Mouse (Mus musculus): Measurements from ENCODE around the gene Tlcd1. TPM values are rescaled to one million over a fixed set of nuclear protein-coding genes. Genes with fewer than 3 reads are reported as not detected.

Gene Tlcd1
- polyA plus RNA-seq, 1 experiment from 2014 or later = 11.9 TPM

GRCm38 (mm10) chr11:78188331-78189233 lies 12.1 kb downstream of the Tlcd1 start, which contains the start of gene Rab34:
Gene Rab34, plus strand, starts transcription at chr11:78188430.
- Histone ChIP-seq H3K4me2 (peak within 1 kb of the TSS; percentile 63), H3K27ac (peak within 1 kb of the TSS; percentile 100), H3K36me3 (peaks cover 33% of the 10 kb centered on the region), H3K4me1 (replicated peaks) (peaks cover 14% of the 10 kb centered on the region), H3K27me3 (no peaks in the 10 kb centered on the region), H3K4me3 (replicated peaks) (peak within 1 kb of the TSS; percentile 83), H3K9ac (replicated peaks) (peak within 1 kb of the TSS; percentile 96), H3K9me3 (no peaks in the 10 kb centered on the region)
- ATAC-seq (ENCODE audit: insufficient number of reproducible peaks, insufficient read depth, low FRiP score, low TSS enrichment, low read depth) = peak; percentile 90
- WGBS = under 1% methylated on average over 79 of the region's 80 CpGs

- Histone ChIP-seq H3K4me1 (replicated peaks) (peaks cover 14% of the 10 kb centered on the region), H3K27me3 (no peaks in the 10 kb centered on the region), H3K9ac (replicated peaks) (peak overlapping the region; percentile 96), H3K4me2 (peak overlapping the region; percentile 63), H3K9me3 (no peaks in the 10 kb centered on the region), H3K27ac (peak overlapping the region; percentile 100), H3K36me3 (peaks cover 37% of the 10 kb centered on the region), H3K4me3 (replicated peaks) (peak overlapping the region; percentile 83)
- WGBS = under 1% methylated on average over 42 of the region's 42 CpGs
- peak; percentile 56 for ATAC-seq (ENCODE audit: insufficient number of reproducible peaks, insufficient read depth, low FRiP score, low TSS enrichment, low read depth)
Observed at GRCm38 (mm10) chr11:78189234-78190040, 12.9 kb downstream of the Tlcd1 start.

GRCm38 (mm10) chr11:78190041-78190440 lies 13.5 kb downstream of the Tlcd1 start:
- Histone ChIP-seq H3K9me3 (no peaks in the 10 kb centered on the region), H3K4me2 (peak overlapping the region; percentile 63), H3K27me3 (no peaks in the 10 kb centered on the region), H3K36me3 (peaks cover 37% of the 10 kb centered on the region), H3K9ac (replicated peaks) (peak overlapping the region; percentile 96; the same call in 1 of the 2 replicates), H3K4me1 (replicated peaks) (peaks cover 20% of the 10 kb centered on the region), H3K27ac (peak overlapping the region; percentile 100), H3K4me3 (replicated peaks) (peak overlapping the region; percentile 83)
- no peak for ATAC-seq (ENCODE audit: insufficient number of reproducible peaks, insufficient read depth, low FRiP score, low TSS enrichment, low read depth)
- WGBS = 51% methylated on average over 6 of the region's 6 CpGs

- Histone ChIP-seq H3K27me3 (no peaks in the 10 kb centered on the region), H3K36me3 (peaks cover 37% of the 10 kb centered on the region), H3K27ac (peak within 1 kb of the TSS; percentile 53; the same call in 1 of the 2 replicates), H3K4me2 (peak within 1 kb of the TSS; percentile 57), H3K9me3 (no peaks in the 10 kb centered on the region), H3K4me1 (replicated peaks) (peaks cover 20% of the 10 kb centered on the region), H3K4me3 (replicated peaks) (peak within 1 kb of the TSS; percentile 46), H3K9ac (replicated peaks) (0 out of 2 replicates have a peak within 1 kb of the TSS, but pooled peaks have one; percentile 18)
- ATAC-seq (ENCODE audit: insufficient number of reproducible peaks, insufficient read depth, low FRiP score, low TSS enrichment, low read depth) = no peak
- WGBS = 89% methylated on average over 1 of the region's 1 CpGs
Observed at GRCm38 (mm10) chr11:78193113-78193512, 16.6 kb downstream of the Tlcd1 start, which contains the start of gene Proca1. Gene Proca1, plus strand, starts transcription at chr11:78193392.

- Histone ChIP-seq H3K4me1 (replicated peaks) (peaks cover 20% of the 10 kb centered on the region), H3K27ac (peak overlapping the region; percentile 53), H3K4me2 (peak overlapping the region; percentile 57), H3K4me3 (replicated peaks) (peak overlapping the region; percentile 46), H3K9me3 (no peaks in the 10 kb centered on the region), H3K27me3 (no peaks in the 10 kb centered on the region), H3K9ac (replicated peaks) (peak overlapping the region; percentile 18; the same call in 1 of the 2 replicates), H3K36me3 (peaks cover 37% of the 10 kb centered on the region)
- 4% methylated on average over 30 of the region's 30 CpGs for WGBS
- ATAC-seq (ENCODE audit: insufficient number of reproducible peaks, insufficient read depth, low FRiP score, low TSS enrichment, low read depth) = 0 out of 2 replicates have a peak, but pooled peaks have one; percentile 40
Observed at GRCm38 (mm10) chr11:78194411-78195100, 18.0 kb downstream of the Tlcd1 start.

GRCm38 (mm10) chr11:78195101-78195863 lies 18.8 kb downstream of the Tlcd1 start:
- WGBS = 63% methylated on average over 23 of the region's 23 CpGs

GRCm38 (mm10) chr11:78202372-78202771 lies 25.9 kb downstream of the Tlcd1 start:
- H3K36me3 ChIP-seq = peaks cover 44% of the 10 kb centered on the region
- no peaks in the 10 kb centered on the region for H3K9me3 ChIP-seq
- no peaks in the 10 kb centered on the region for H3K27me3 ChIP-seq
- H3K27ac ChIP-seq = no peak overlapping the region
- no peak overlapping the region for H3K4me3 ChIP-seq (replicated peaks)
- ATAC-seq (ENCODE audit: insufficient number of reproducible peaks, insufficient read depth, low FRiP score, low TSS enrichment, low read depth) = no peak
- H3K4me2 ChIP-seq = no peak overlapping the region
- WGBS = 85% methylated on average over 3 of the region's 3 CpGs
- H3K9ac ChIP-seq (replicated peaks) = no peak overlapping the region
- no peaks in the 10 kb centered on the region for H3K4me1 ChIP-seq (replicated peaks)

More at GRCm38 (mm10) chr11:78195101-78195863, 18.8 kb downstream of the Tlcd1 start:
- H3K27me3 ChIP-seq = no peaks in the 10 kb centered on the region
- H3K9ac ChIP-seq (replicated peaks) = peak overlapping the region; percentile 18; the same call in 1 of the 2 replicates
- peak overlapping the region; percentile 53; the same call in 1 of the 2 replicates for H3K27ac ChIP-seq
- peak overlapping the region; percentile 46 for H3K4me3 ChIP-seq (replicated peaks)
- no peaks in the 10 kb centered on the region for H3K9me3 ChIP-seq
- ATAC-seq (ENCODE audit: insufficient number of reproducible peaks, insufficient read depth, low FRiP score, low TSS enrichment, low read depth) = no peak
- H3K4me2 ChIP-seq = peak overlapping the region; percentile 57
- peaks cover 34% of the 10 kb centered on the region for H3K36me3 ChIP-seq
- peaks cover 13% of the 10 kb centered on the region for H3K4me1 ChIP-seq (replicated peaks)

GRCm38 (mm10) chr11:78204287-78204686 lies 27.8 kb downstream of the Tlcd1 start:
- H3K27ac ChIP-seq = no peak overlapping the region
- H3K9me3 ChIP-seq = no peaks in the 10 kb centered on the region
- H3K36me3 ChIP-seq = peaks cover 64% of the 10 kb centered on the region
- H3K4me2 ChIP-seq = no peak overlapping the region
- no peaks in the 10 kb centered on the region for H3K27me3 ChIP-seq
- H3K4me3 ChIP-seq (replicated peaks) = no peak overlapping the region
- ATAC-seq (ENCODE audit: insufficient number of reproducible peaks, insufficient read depth, low FRiP score, low TSS enrichment, low read depth) = no peak
- 89% methylated on average over 6 of the region's 6 CpGs for WGBS
- H3K4me1 ChIP-seq (replicated peaks) = no peaks in the 10 kb centered on the region
- no peak overlapping the region for H3K9ac ChIP-seq (replicated peaks)

GRCm38 (mm10) chr11:78205361-78206206 lies 29.1 kb downstream of the Tlcd1 start:
- Histone ChIP-seq H3K4me1 (replicated peaks) (no peaks in the 10 kb centered on the region), H3K36me3 (peaks cover 77% of the 10 kb centered on the region), H3K9me3 (no peaks in the 10 kb centered on the region), H3K4me2 (no peak overlapping the region), H3K27me3 (no peaks in the 10 kb centered on the region), H3K4me3 (replicated peaks) (no peak overlapping the region), H3K9ac (replicated peaks) (no peak overlapping the region), H3K27ac (0 out of 2 replicates have a peak overlapping the region, but pooled peaks have one; percentile 56)
- WGBS = 71% methylated on average over 13 of the region's 13 CpGs
- no peak for ATAC-seq (ENCODE audit: insufficient number of reproducible peaks, insufficient read depth, low FRiP score, low TSS enrichment, low read depth)
